Mouse (Mus musculus): ENCODE data around the gene Eng. TPM values are rescaled to one million over a fixed set of nuclear protein-coding genes. Genes with fewer than 3 reads are reported as not detected.
A peak's percentile ranks its signal among the peaks of the same experiment; 100 is the strongest.

The Eng gene
- total and polyA plus RNA-seq, 3 experiments: 0.08 to 0.47 (median 0.13) TPM

DNA sequence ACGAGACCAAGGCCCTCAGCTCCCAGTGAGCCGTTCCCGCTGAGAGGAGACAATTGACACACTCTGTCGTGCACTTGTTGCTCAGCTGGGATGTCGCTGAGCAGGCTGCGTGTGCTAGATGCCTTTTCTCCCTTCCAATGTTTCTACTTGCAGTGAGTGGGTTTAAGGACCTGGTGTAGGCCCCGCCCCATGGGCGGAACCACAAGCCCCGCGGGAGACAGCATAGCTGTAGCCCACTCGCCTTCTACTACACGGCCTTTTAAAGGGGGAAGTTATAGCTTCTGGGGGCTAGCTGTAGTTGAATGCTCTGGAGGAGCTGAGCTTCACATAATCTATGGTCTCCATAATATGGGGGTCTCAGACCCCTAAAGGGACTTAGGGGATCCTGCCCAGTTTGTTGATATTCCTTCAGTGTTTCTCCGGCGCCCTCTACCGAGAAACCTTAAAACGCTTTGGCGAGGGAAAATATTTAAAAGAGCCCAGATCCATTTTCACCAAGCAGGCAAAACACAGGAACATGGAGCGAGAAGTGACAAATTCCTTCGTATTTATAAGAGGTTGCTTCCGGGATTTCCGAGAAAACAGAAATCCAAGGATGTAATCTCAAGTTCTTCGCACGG, 35.7 kb upstream of the Eng start:
- H3K36me3 ChIP-seq (replicated peaks in 1 of 2; ENCODE audit: control insufficient read depth in 1 of 2, insufficient read depth in 1 of 2, low read length in 1 of 2): peaks cover 17 to 42% of the 10 kb centered on the region in 2 experiments
- 0 out of 2 replicates have a peak, but pooled peaks cover 2% of the 10 kb centered on the region for H3K79me2 ChIP-seq (replicated peaks; ENCODE audit: control insufficient read depth, extremely low read depth, insufficient read depth, poor library complexity, severe bottlenecking)
- peak; percentile 39 for DNase-seq (ENCODE audit: extremely low read depth)
- in situ Hi-C loops (cut with MboI; ENCODE audit: low pct_ligation_motif_present, low pct_unique_long_range_greater_than_20kb, low sequenced_read_pairs) (loop anchor here (5.0 kb wide), 1 partner anchor 33 kb away; the partner anchor contains the start of gene 9430097D07Rik), dilution Hi-C loops (cut with MboI; ENCODE audit: extremely low pct_ligation_motif_present, extremely low pct_unique_long_range_greater_than_20kb, low sequenced_read_pairs) (no loop called here)
- no peaks in the 10 kb centered on the region for H3K27me3 ChIP-seq (replicated peaks)
- H3K27ac ChIP-seq (ENCODE audit: insufficient read depth, low read depth): no peak overlapping the region
- H3K4me3 ChIP-seq (replicated peaks in 1 of 3; ENCODE audit: low read depth in 2 of 3, low read length in 2 of 3, poor library complexity in 1 of 3): peak overlapping the region in 2 of 3 experiments; percentile 14 to 19
- H3K4me1 ChIP-seq (ENCODE audit: control insufficient read depth in 1 of 2, insufficient read depth in 2 of 2): peaks cover 11 to 39% of the 10 kb centered on the region in 2 experiments
- H3K4me2 ChIP-seq (ENCODE audit: insufficient read depth, low read depth, poor library complexity, severe bottlenecking): peak overlapping the region; percentile 76
- no peak for TF ChIP-seq USF2 (conservative IDR thresholded peaks at IDR 0.05; ENCODE audit: low read depth, low read length)
- peak; percentile 22 to 76; a peak in 3 of 4 replicates for TF ChIP-seq CTCF (conservative IDR thresholded peaks at IDR 0.05 in 1 of 2, IDR thresholded peaks at IDR 0.05 in 1 of 2; ENCODE audit: low read depth in 2 of 2, low read length in 2 of 2)
- TF ChIP-seq KAT2A (IDR thresholded peaks at IDR 0.05; ENCODE audit: insufficient replicate concordance, low read length): no peak
- TF ChIP-seq HCFC1 (IDR thresholded peaks at IDR 0.05; ENCODE audit: low read depth, low read length): no peak
- TF ChIP-seq SMC3 (IDR thresholded peaks at IDR 0.05; ENCODE audit: low read depth, low read length): peak; percentile 43
- peak; percentile 46 for TF ChIP-seq RAD21 (IDR thresholded peaks at IDR 0.05; ENCODE audit: low read depth, low read length)
- H3K9me3 ChIP-seq (replicated peaks; ENCODE audit: low read length): no peaks in the 10 kb centered on the region
- H3K9ac ChIP-seq (ENCODE audit: insufficient read depth, low read depth): no peak overlapping the region

DNA sequence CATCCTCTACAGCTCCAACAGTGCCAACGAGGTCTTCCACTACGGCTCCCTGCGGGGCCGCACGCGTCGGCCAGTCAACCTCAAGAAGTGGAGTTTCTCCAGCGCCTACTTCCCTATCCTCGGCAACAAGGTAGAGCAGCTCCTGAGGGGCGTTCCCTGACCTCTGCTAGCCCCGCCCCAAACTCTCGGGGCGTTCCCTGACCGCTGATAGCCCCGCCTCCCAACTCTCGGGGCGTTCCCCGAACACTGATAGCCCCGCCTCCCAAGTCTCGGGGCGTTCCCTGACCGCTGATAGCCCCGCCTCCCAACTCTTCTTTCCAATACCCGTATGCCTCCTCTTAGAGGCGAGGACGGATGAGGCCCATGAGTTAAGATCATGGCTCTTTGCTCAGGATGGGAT, 34.1 kb upstream of the Eng start:
- H3K9ac ChIP-seq (ENCODE audit: insufficient read depth, low read depth): no peak overlapping the region
- H3K27me3 ChIP-seq (replicated peaks): no peaks in the 10 kb centered on the region
- H3K4me1 ChIP-seq (ENCODE audit: control insufficient read depth in 1 of 2, insufficient read depth in 2 of 2): peaks cover 11 to 32% of the 10 kb centered on the region in 2 experiments
- H3K36me3 ChIP-seq (replicated peaks in 1 of 2; ENCODE audit: control insufficient read depth in 1 of 2, insufficient read depth in 1 of 2, low read length in 1 of 2): peaks cover 25 to 55% of the 10 kb centered on the region in 2 experiments
- dilution Hi-C loops (cut with MboI; ENCODE audit: extremely low pct_ligation_motif_present, extremely low pct_unique_long_range_greater_than_20kb, low sequenced_read_pairs) (no loop called here), in situ Hi-C loops (cut with MboI; ENCODE audit: low pct_ligation_motif_present, low pct_unique_long_range_greater_than_20kb, low sequenced_read_pairs) (loop anchor here (5.0 kb wide), 1 partner anchor 35 kb away; the partner anchor contains the start of gene 9430097D07Rik)
- H3K27ac ChIP-seq (ENCODE audit: insufficient read depth, low read depth): no peak overlapping the region
- no peak overlapping the region for H3K4me2 ChIP-seq (ENCODE audit: insufficient read depth, low read depth, poor library complexity, severe bottlenecking)
- H3K79me2 ChIP-seq (replicated peaks; ENCODE audit: control insufficient read depth, extremely low read depth, insufficient read depth, poor library complexity, severe bottlenecking): 0 out of 2 replicates have a peak, but pooled peaks cover 2% of the 10 kb centered on the region
- DNase-seq (ENCODE audit: extremely low read depth): no peak
- H3K4me3 ChIP-seq (replicated peaks in 1 of 3; ENCODE audit: low read depth in 2 of 3, low read length in 2 of 3, poor library complexity in 1 of 3): no peak overlapping the region
- TF ChIP-seq ZKSCAN1 (IDR thresholded peaks at IDR 0.05; ENCODE audit: borderline replicate concordance, low read depth, low read length) (no peak), POLR2A (IDR thresholded peaks at IDR 0.05; ENCODE audit: low read depth, low read length) (no peak)
- peaks cover 2% of the 10 kb centered on the region for H3K9me3 ChIP-seq (replicated peaks; ENCODE audit: low read length)

DNA sequence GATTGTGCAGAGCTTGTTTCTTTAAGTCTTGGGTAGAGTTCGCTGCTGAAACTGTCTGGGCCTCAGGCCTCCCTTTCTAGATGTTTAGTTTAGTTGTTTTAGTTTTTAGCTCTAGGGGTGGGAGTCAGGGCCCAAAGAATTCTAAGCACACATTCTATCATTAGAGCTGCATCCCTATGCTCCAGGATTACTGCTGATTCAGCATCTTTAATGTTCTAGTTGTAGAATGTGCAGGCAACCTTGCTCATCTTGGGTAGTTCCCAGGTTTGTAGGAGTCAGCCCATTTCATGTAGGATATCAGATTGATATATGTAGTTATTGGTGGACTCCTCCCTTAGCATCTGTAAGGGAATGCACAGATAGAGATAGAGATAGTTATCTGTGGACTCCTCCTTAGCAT, 29.3 kb upstream of the Eng start:
- DNase-seq (ENCODE audit: extremely low read depth): no peak
- Histone ChIP-seq H3K79me2 (replicated peaks; ENCODE audit: control insufficient read depth, extremely low read depth, insufficient read depth, poor library complexity, severe bottlenecking) (no peaks in the 10 kb centered on the region), H3K27me3 (replicated peaks) (no peaks in the 10 kb centered on the region), H3K27ac (ENCODE audit: insufficient read depth, low read depth) (no peak overlapping the region), H3K9me3 (replicated peaks; ENCODE audit: low read length) (peaks cover 7% of the 10 kb centered on the region), H3K9ac (ENCODE audit: insufficient read depth, low read depth) (no peak overlapping the region), H3K4me3 (replicated peaks in 1 of 3; ENCODE audit: low read depth in 2 of 3, low read length in 2 of 3, poor library complexity in 1 of 3) (no peak overlapping the region), H3K4me2 (ENCODE audit: insufficient read depth, low read depth, poor library complexity, severe bottlenecking) (no peak overlapping the region), H3K4me1 (ENCODE audit: control insufficient read depth in 1 of 2, insufficient read depth in 2 of 2) (peaks cover 0 to 13% of the 10 kb centered on the region in 2 experiments; a peak in 2 of 4 replicates), H3K36me3 (replicated peaks in 1 of 2; ENCODE audit: control insufficient read depth in 1 of 2, insufficient read depth in 1 of 2, low read length in 1 of 2) (peaks cover 44 to 87% of the 10 kb centered on the region in 2 experiments)
- dilution Hi-C loops (cut with MboI; ENCODE audit: extremely low pct_ligation_motif_present, extremely low pct_unique_long_range_greater_than_20kb, low sequenced_read_pairs): no loop called here
- TF ChIP-seq MAFK (IDR thresholded peaks at IDR 0.05; ENCODE audit: insufficient replicate concordance, low read length) (peak; percentile 91), ZC3H11A (IDR thresholded peaks at IDR 0.05; ENCODE audit: low read depth, low read length) (no peak)
- in situ Hi-C loops (cut with MboI; ENCODE audit: low pct_ligation_motif_present, low pct_unique_long_range_greater_than_20kb, low sequenced_read_pairs): no loop called here
